Mouse (Mus musculus) liver, postnatal 0 days (tissue): ENCODE results near the gene Myo7a.

Experiments
- CTCF ChIP-seq: sonication (generic); IDR thresholded peaks from 2 replicates; pipeline ENCODE4 v1.5.1; 2016; ENCODE audit warnings: antibody characterized with exemption, low read depth
- EP300 ChIP-seq: IDR thresholded peaks from 2 replicates; pipeline ENCODE4 v1.6.1; 2016; ENCODE audit warnings: antibody characterized with exemption, low read depth, mild to moderate bottlenecking

GRCm38 (mm10) chr7:98137995-98138394 is 18.7 kb upstream of the Myo7a start:
- no peak for TF ChIP-seq EP300
- TF ChIP-seq CTCF: no peak
